Mouse (Mus musculus) cerebellum, adult (tissue): ENCODE results near the gene Scn10a.

ENCODE experiments used
- ATAC-seq: cut with Nextera tagmentation; 2 replicates; pipeline ENCODE4 v1.9.2; 2017; ENCODE audit warnings: mild to moderate bottlenecking, moderate library complexity, mixed read lengths; ENCODE audit not compliant: insufficient number of reproducible peaks, low FRiP score, low TSS enrichment

Scn10a gene

DNA sequence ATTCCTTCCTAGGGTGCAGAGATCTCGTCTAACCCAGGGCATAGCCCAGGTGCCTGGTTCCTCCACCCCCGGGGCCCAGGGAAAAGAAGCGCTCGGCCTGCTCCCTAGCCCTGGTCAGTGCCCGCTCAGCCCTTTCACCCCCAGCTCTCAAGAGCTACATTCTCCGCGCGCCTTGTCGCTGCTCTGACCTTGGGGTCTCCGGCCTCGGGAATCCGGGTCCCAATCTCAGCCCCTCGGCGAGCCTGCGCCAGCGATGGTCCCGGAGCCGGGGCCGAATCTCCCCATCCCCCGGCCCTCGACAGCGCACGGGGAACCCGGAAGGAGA lies 140.8 kb downstream of the Scn10a start:
- no peak for ATAC-seq

DNA sequence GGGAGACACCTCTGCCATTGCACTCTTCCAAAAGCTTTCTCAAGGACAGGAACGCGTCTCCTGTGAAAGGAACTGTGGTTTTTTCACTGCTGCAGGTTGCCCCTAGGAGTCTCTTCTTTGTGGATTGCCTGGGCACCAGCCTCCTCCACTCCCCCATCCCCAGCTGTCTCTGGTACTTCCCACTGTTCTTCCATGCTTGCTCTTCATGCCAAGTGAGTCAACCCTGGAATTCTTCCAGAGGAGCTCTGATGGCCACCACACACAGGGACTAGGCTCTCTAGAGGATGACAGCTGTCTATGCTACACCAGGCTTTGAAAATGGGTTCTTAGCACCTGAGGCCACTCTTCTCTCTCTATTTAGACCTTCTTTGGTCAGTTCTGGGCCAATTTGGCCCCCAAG lies 142.1 kb downstream of the Scn10a start:
- ATAC-seq, result no peak

DNA sequence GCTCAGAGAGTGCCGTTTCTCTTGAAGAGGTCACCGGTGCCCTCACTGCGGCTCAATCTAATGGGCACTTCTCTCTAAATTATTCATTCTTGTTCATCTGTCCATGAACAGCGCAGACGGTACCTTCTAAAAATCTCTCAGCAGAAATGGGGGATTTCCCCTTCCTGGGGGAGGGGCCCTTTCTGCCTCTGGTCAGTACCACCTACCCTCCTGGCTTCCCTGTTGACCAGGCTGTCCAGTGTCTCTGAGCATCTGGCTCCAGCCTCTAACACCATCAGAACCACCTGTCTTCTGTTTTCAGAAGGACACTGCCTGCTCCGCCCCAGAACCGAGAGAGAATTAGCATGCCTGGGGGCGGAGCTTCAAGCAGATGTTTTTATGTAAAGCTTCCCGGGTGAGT lies 143.4 kb downstream of the Scn10a start:
- no peak for ATAC-seq

DNA sequence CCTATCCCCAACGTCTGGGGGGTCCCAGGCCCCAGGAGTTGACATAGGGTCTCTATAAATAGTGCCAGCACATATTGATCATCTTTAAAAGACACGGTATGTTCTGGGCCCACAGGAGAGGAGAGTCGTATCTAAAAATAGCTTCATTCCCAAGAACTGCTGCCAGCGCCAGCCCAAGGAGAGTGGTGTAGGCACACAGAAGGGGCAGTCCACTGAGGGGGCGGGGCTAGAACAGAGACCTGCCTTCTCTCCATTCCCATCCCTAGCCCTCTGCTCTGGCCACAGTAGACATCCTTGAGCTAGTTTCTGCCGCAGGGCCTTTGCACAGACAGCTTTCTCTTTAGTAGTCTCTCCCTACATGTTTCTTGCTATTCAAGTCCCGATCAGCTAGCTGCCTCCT lies 144.8 kb downstream of the Scn10a start:
- ATAC-seq, result no peak

DNA sequence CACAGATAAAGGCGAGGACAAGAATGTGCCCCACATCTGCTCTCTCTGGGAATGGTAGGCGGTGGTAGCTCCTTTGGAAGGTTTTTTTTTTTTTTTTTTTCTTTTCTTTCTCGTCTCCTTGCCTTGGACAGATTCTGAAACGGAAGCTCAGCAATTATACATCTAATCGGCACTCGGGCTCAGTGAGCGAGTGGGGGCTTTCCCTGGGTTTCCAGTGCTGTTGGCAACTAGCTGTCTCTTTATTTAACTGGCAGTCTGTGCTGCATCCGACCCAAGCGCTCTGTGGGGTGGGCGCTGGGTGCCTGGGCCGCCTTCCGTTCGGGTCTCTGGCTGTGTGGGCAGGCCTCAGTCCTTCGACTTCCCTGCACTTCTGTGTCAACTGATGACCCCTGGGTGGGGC lies 146.1 kb downstream of the Scn10a start:
- no peak for ATAC-seq

DNA sequence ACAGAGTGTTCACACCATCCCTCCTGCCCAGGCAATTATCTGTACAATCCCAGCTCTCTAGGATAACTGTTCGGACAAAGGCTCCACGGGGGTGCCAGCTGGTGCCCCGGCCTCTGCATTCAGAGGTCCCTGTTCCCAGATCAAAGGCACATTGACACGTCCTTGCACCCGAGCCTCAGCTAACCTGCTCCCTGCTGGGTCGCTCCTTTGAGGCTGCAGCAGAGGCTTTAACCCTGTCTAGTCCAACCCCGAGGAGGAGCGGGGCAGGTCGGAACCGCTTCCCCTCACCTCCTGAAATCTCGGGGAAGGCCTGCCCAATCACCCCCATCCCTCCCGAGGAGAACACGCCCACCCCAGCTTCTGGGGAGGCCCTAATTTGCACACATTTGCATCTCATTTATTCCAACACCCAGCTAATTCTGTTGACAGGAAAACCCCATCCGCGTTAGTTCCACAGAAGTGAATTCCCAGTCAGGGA lies 147.7 kb downstream of the Scn10a start:
- no peak for ATAC-seq

DNA sequence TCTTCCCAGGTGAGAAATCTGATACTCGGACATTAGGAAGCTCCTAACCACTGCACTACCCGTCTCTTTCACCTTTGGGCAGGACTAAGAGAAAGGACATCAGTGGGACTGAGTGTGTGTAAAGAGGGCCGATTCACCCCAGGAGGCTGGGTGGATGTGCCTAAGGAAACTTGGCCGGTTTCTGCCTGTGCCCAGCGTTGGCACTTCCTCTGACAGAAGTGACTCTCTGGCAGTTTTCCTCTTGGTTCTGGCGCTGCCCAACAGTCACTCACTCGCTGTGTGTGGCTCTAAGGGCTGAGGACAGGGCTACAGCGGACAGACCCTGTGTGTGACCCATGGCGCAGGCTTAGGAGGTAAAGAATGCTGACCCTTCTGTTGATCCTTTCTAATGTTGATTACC lies 148.5 kb downstream of the Scn10a start:
- ATAC-seq, result no peak

DNA sequence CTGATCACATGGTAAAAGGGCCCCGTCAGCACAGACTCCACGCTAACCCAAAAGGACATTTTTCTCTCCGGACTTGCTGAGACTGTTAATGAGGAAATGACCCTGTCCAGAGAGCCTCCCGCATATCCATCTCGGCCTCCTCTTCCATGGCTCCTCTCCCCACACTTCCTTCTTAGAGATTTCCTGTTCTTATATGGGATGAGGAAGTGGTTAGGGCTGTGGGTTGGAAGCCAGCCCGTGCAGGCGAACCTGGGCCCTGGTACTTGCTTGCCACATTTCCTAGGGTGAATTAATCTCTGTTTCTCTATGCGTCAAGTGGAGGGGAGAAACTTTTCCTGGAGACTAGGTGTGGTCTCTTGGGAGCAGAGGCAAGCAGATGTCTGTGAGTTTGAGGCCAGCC lies 150.4 kb downstream of the Scn10a start:
- ATAC-seq, result no peak

DNA sequence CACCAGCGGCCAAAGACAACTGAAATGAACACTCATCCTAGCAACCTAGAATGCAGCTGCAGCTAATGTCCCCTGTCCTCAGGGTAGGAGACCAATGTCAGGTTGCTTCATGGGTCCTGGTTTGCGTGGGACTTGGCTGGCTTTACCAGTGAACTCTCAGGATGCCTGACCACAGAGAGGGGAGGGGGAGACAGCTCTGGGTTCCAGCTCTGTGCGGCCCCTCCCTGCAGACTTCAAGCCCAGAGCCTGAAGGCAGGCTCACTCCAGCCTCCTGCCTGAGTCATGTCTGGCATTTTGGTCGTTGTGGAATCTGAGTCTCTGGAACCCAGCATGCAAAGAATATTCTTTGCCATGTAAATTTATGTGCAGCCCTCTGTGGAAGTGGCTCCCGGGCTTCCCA lies 151.3 kb downstream of the Scn10a start:
- ATAC-seq, result no peak

DNA sequence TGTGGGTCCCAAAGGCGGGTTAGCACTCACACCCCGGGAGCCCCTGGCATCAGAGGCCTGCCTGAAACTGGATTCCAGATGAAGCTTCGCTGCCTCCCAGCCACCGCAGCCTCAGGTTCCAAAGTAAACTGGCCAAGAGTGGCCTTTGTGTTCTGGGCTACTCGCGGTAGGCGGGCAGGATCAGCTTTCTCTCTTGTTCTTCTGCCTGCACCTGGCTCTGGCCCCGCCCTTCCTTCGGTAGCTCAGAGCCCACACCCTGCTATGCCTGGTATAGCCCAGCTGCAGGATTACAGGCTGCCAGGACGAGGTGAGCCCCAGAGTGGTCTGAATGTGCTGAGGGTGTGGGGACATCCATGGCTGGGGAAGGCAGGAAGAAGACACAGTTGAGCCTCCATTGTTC lies 152.9 kb downstream of the Scn10a start:
- ATAC-seq, result no peak

DNA sequence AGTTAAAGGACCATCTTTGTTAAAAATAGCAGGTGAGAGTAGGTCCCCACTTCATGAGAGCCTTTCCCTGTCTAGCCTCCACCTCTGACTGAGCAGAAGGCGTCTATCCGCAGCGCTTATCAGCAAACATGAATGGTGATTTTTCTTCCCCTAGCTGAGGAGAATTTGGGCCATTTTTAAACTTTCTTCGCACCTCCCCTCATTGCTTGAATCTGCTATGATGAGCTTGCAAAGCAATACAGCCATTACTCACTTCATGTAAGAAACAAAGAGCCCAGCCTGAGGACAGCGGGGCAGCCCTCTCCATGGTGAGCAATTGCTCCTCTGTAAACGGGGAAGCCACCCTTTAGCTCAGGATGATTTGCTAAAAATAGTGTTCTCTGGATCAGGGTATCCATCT lies 154.3 kb downstream of the Scn10a start:
- no peak for ATAC-seq

DNA sequence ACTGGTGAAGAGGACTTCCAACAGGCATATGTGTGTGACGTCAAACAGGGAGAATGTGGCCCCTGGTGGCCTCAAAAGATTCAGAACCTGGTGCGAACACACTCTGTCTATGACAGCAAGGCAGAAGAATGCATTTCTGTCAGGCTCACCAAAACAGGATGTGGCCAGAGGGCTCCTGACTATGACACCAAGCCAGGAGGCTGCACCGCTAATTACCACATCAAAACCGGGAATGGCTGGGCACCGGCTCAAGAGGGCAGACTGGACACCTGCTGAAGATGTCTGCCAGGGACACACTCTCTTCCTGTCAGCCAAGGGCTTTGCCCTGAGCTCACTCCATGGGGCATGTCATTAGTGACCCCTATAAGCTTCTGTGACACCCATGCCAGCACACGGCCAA lies 155.5 kb downstream of the Scn10a start:
- no peak for ATAC-seq

DNA sequence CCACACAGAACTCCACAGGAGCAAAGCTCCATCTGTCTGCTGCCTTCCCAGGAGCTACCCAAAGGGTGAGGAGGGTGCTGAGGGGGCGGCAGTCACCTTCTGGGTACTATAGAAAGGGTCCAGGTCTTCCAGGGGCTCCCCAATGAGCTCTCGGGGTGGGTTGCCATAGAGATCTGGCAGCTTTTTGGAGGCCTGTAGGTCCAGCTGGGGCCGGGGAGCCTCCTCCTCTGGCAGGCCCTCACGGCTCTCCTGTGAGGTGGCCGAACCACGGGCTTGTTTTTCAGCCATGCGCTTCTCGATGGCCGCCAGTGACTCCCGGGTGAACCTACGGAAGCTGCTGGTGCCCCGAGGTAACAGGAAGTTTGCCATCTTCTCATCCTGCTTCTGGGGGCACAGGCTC lies 156.9 kb downstream of the Scn10a start:
- ATAC-seq, result no peak

DNA sequence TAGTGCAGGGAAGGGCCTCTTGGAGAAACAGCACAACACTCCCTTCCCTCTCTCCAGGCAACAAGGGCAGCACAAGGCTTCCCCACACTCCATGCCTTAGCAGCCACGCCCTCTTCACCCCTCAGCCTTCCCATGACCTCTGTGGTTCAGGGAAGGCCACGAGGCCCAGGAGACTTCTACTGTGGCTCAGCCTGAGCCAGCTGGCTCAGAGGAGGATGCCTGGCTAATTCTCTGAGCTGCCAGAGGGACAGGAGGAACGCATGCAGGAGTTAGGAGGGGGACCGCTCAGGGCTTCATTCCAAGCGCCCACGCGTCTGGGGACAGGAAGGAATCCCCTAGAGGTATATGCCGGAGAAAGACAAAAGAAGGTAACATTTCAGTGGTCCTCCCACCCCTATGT lies 157.4 kb downstream of the Scn10a start:
- no peak for ATAC-seq

DNA sequence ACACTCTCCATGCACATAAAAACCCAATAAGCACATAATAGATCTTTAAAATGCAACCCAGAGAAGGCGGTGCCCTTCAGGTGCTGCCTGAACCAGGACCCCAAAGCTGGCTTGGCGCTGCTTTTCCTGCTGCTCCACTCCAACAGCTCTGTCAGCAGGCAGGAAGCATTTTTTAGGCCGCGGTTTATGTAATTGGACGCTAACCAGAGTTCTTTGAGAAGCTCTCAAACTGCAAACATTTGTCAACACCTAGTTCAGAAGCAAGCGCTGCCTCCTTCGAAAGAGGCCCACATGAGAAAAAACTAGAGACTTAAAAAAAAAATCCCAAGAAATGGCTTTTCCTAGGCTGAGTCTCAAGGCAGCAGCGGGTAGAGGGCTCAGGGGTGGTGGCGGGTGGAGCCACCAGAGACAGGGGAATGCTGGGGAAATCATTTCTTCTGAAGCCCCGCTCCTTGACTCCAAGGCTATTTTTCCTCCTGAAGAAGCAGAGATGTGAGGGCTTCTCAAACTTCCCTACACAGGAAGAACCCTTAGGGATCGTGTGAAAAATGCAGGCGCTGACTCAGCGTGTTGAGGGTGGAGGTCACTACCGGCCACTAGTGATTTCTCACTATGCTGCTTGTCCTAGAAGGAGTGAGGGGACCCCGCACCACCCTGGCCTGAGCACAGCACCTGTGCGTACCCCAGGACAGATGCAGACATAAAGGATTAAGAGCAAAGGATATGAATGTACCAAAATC lies 159.4 kb downstream of the Scn10a start:
- no peak for ATAC-seq
